Comparison of ENCODE assay signal across 25 mouse cellular contexts in genomic region chr1:64101331-64101730, GRCm38 (mm10). TPM values are rescaled to one million over a fixed set of nuclear protein-coding genes. Genes with fewer than 3 reads are reported as not detected.
DNase-seq lines count a peak whose midpoint lies in the region; ATAC-seq and TF ChIP-seq lines count a peak whose summit lies in the region.
"Had no signal": no experiment of that assay in that cellular context is flagged by ENCODE, and none has a peak within 500 bp of the region (broad histone marks: within the 10 kb centered on the region; RNA-seq: fewer than 3 reads in every experiment).

No protein-coding gene starts in this region.

- TF ChIP-seq POLR2A in myocyte (IDR thresholded peaks at IDR 0.05; ENCODE audit: insufficient read length, low read depth): no peak

- no peak overlapping the region for H3K9ac ChIP-seq in stomach, postnatal 0 days (ENCODE audit: low read length)
- H3K9ac ChIP-seq: heart, embryonic 15.5 days; midbrain, embryonic 15.5 days; neural tube, embryonic 15.5 days had no signal

- no peak for TF ChIP-seq CTCF in stomach, postnatal 0 days (IDR thresholded peaks at IDR 0.05; ENCODE audit: low read depth)

- no peak for ATAC-seq in CD4-positive, CD25-positive, alpha-beta regulatory T cell, adult 4 months
- no peak for ATAC-seq in stomach, postnatal 0 days (ENCODE audit: low FRiP score, low TSS enrichment)
- ATAC-seq: activated CD4-positive, CD25-positive, alpha-beta regulatory T cell, adult 4 months; forebrain, embryonic 14.5 days; hindbrain, postnatal 0 days; intestine, postnatal 0 days; midbrain, embryonic 15.5 days had no signal

- no peak overlapping the region for H3ac ChIP-seq in myocyte (ENCODE audit: control insufficient read depth, insufficient read length)

- no peak overlapping the region for H3K27ac ChIP-seq in stomach, postnatal 0 days (replicated peaks)
- H3K27ac ChIP-seq: heart, embryonic 15.5 days; hindbrain, embryonic 10.5 days; hindbrain, postnatal 0 days; midbrain, embryonic 15.5 days; neural tube, embryonic 15.5 days had no signal

- H3K36me3 ChIP-seq in myocyte (ENCODE audit: control insufficient read depth, insufficient read depth): no peaks in the 10 kb centered on the region
- H3K36me3 ChIP-seq in stomach, postnatal 0 days (ENCODE audit: control insufficient read depth, insufficient read depth, low read length): peaks cover 3% of the 10 kb centered on the region; the same call in 1 of the 2 replicates
- H3K36me3 ChIP-seq: G1E had no signal

- DNase-seq in heart, adult 11 months: peak; percentile 49
- DNase-seq in heart, postnatal 4 days: no peak
- DNase-seq in NIH3T3 (ENCODE audit: low read depth): peak; percentile 45
- DNase-seq in induced T-regulatory cell, adult 2 months (ENCODE audit: low read depth): peak; percentile 39
- no peak for DNase-seq in stomach, postnatal 0 days (ENCODE audit: low spot score)
- DNase-seq: adrenal gland, postnatal 10 days; cerebellum, adult 2 months; cerebellum, postnatal 36 days; gastrocnemius, postnatal 14 days; kidney, postnatal 25 days; lung, postnatal 14 days; right cerebral cortex, adult 18-20 months; right cerebral cortex, postnatal 4 days; thymus, postnatal 25 days had no signal

- TF ChIP-seq EP300 in stomach, postnatal 0 days (optimal IDR thresholded peaks at IDR 0.05): no peak

- peaks cover 97% of the 10 kb centered on the region for H3K79me2 ChIP-seq in myocyte (ENCODE audit: control insufficient read depth, insufficient read depth)

- H3K4me2 ChIP-seq in myocyte (ENCODE audit: low read depth): peak overlapping the region; percentile 62
- H3K4me2 ChIP-seq in stomach, postnatal 0 days (replicated peaks; ENCODE audit: low read depth): no peak overlapping the region
- H3K4me2 ChIP-seq: heart, embryonic 15.5 days; midbrain, embryonic 15.5 days; neural tube, embryonic 15.5 days had no signal

- no peaks in the 10 kb centered on the region for H3K27me3 ChIP-seq in myocyte (ENCODE audit: control insufficient read depth, insufficient read depth, insufficient read length)
- no peaks in the 10 kb centered on the region for H3K27me3 ChIP-seq in stomach, postnatal 0 days (ENCODE audit: control insufficient read depth, insufficient read depth, low read length)
- H3K27me3 ChIP-seq: heart, embryonic 15.5 days; midbrain, embryonic 15.5 days; neural tube, embryonic 15.5 days had no signal

- no peaks in the 10 kb centered on the region for H3K9me3 ChIP-seq in stomach, postnatal 0 days (ENCODE audit: control insufficient read depth, low read length)
- H3K9me3 ChIP-seq: G1E; heart, embryonic 15.5 days; hindbrain, embryonic 10.5 days; midbrain, embryonic 15.5 days; neural tube, embryonic 15.5 days had no signal

- WGBS in stomach, postnatal 0 days: 49% methylated on average over 3 of the region's 3 CpGs

- H3K4me3 ChIP-seq in myocyte: no peak overlapping the region
- no peak overlapping the region for H3K4me3 ChIP-seq in stomach, postnatal 0 days (ENCODE audit: low read depth, low read length)
- H3K4me3 ChIP-seq: heart, embryonic 15.5 days; hindbrain, embryonic 10.5 days; midbrain, embryonic 15.5 days; neural tube, embryonic 15.5 days had no signal

- no peaks in the 10 kb centered on the region for H3K4me1 ChIP-seq in stomach, postnatal 0 days (replicated peaks; ENCODE audit: control insufficient read depth, insufficient read depth)

TF ChIP-seq in myocyte, 11 proteins besides CTCF, POLR2A, EP300 and RAD21:
- no peak for TF ChIP-seq TCF3 (IDR thresholded peaks at IDR 0.05; ENCODE audit: insufficient read length, low read depth)
- no peak for TF ChIP-seq MAX (IDR thresholded peaks at IDR 0.05; ENCODE audit: low read depth)
- no peak for TF ChIP-seq TCF12 (IDR thresholded peaks at IDR 0.05; ENCODE audit: insufficient read depth, poor library complexity, severe bottlenecking)
- no peak for TF ChIP-seq MYOG (IDR thresholded peaks at IDR 0.05; ENCODE audit: control insufficient read depth in 1 of 3, insufficient read depth in 1 of 3, insufficient read length in 2 of 3, low read depth in 2 of 3)
- TF ChIP-seq CEBPB (IDR thresholded peaks at IDR 0.05; ENCODE audit: insufficient read depth, poor library complexity, severe bottlenecking): no peak
- no peak for TF ChIP-seq POLR2AphosphoS2 (IDR thresholded peaks at IDR 0.05; ENCODE audit: insufficient read length, low read depth)
- no peak for TF ChIP-seq MYOD1 (IDR thresholded peaks at IDR 0.05; ENCODE audit: control insufficient read depth in 1 of 3, insufficient read length in 2 of 3, low read depth in 2 of 3)
- no peak for TF ChIP-seq USF1 (IDR thresholded peaks at IDR 0.05; ENCODE audit: low read depth)
- TF ChIP-seq REST (IDR thresholded peaks at IDR 0.05; ENCODE audit: insufficient read depth, insufficient read length): no peak
- TF ChIP-seq E2F4 (IDR thresholded peaks at IDR 0.05; ENCODE audit: insufficient read depth): no peak
- no peak for TF ChIP-seq SRF (IDR thresholded peaks at IDR 0.05; ENCODE audit: control insufficient read depth, insufficient read length, low read depth)

RNA-seq across cellular contexts. Expression of gene Klf7, which starts 20.8 kb away (rescaled TPM):
- 10 to 100 TPM; 29.4 to 29.6 TPM for total RNA-seq in heart, postnatal 4 days (2021)
- 3.9 TPM for polyA plus RNA-seq in myocyte (2012; fragmentation: generic; extraction: Trizol)
- 10 to 100 TPM; 30.0 to 36.1 TPM for polyA plus RNA-seq in CD4-positive, CD25-positive, alpha-beta regulatory T cell, adult 4 months (2017; shearing (Covaris generic))
- polyA plus RNA-seq in stomach, postnatal 0 days (2015; fragmentation: Nextera tagmentation; extraction: Ambion mirVana): 15.4 and 16.4 TPM in 2 replicates
- polyA plus RNA-seq: G1E had no signal

Comparison
In these comparisons a context has a peak if more than half of its experiments do, and no peak if none do; other contexts are left out.
1. DNase-seq: peak in heart, adult 11 months (single experiment), NIH3T3 (single experiment) and induced T-regulatory cell, adult 2 months (single experiment); none in heart, postnatal 4 days (single experiment) and stomach, postnatal 0 days (single experiment).